Mouse (Mus musculus): ENCODE results near the gene Spata48. TPM values are rescaled to one million over a fixed set of nuclear protein-coding genes. Genes with fewer than 3 reads are reported as not detected.

Spata48 gene
- 1 to 10 TPM; 1.6 TPM for total RNA-seq (2021)

- intact Hi-C loops (cut with DNase I), result loop anchor here (5.0 to 10.0 kb wide), 2 partner anchors 325 to 523 kb away; no protein-coding TSS in a partner anchor
- peak; percentile 90 for DNase-seq
Measured at GRCm38 (mm10) chr11:11461635-11462560, at the start of gene Spata48, which contains the start of gene Zpbp. Gene Spata48 (plus strand): TSS chr11:11462094. Gene Zpbp (minus strand): TSS chr11:11462408.

- intact Hi-C loops (cut with DNase I), result no loop called here
- DNase-seq, result no peak
Measured at GRCm38 (mm10) chr11:11414188-11414587, 47.7 kb upstream of the Spata48 start.

DNA sequence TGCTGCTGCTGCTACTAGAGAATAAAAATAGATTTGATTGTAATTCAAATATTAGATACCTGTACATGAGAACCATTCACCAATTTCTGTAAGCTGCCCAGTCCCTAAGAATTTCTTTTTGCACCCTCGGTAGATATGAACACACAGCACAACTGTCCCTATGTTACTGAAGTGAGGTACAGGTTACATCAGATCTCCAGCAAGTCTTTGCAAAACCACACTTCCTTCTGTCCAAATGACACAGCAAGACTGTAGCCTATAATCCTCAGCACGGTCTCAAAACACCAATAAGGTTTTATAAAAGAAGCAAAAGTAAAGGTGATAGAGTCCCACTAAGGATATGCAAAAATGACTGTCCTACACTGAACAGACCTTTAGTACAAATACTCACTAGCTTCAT is 44.5 kb upstream of the Spata48 start:
- no peak for DNase-seq

DNA sequence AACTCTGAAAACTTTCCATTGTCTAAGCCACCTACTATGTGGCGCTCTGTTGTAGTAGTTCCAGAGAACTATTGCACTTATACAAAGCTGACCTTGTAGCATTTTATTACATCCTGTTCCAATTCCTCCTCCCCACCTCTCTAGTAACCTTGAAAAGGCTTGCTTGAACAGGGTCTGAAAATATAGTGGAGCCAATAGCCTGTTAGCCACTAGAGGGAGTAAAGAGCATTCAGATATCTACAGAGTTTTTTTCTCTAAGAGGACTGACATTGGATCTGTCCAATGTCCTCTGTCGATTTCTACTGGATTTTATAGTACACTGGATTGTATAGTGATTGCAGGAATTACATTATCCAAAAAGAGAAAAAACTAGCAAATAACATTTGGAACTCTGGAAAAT is 6.9 kb upstream of the Spata48 start:
- DNase-seq, result no peak
- intact Hi-C loops (cut with DNase I), result no loop called here

More for the DNA sequence above, 44.5 kb upstream of the Spata48 start:
- intact Hi-C loops (cut with DNase I), result no loop called here

DNA sequence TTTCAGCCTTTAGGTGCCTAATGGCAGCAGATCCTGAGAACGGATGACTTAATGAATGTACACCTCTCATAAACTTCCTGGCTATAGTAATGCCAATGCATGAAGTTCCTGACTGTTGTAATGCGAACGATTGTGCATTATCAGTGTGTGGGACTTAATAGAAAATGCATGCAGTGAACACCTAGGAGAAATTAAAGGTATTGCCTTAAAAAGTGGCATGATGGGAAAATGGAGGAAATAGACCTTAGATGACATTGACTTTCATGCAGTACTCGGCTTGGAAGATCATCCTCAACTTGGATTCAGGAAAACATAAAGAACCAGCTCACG is 632 bp downstream of the Spata48 start:
- DNase-seq, result no peak
- intact Hi-C loops (cut with DNase I), result loop anchor here (5.0 to 10.0 kb wide), 2 partner anchors 325 to 522 kb away; no protein-coding TSS in a partner anchor

- no peak for DNase-seq
- intact Hi-C loops (cut with DNase I), result loop anchor here (10.0 kb wide), 1 partner anchor 516 kb away; no protein-coding TSS in a partner anchor
Measured at GRCm38 (mm10) chr11:11468924-11469323, 7.0 kb downstream of the Spata48 start.

- DNase-seq, result no peak
- intact Hi-C loops (cut with DNase I), result no loop called here
Measured at GRCm38 (mm10) chr11:11484378-11484777, 22.5 kb downstream of the Spata48 start.

DNA sequence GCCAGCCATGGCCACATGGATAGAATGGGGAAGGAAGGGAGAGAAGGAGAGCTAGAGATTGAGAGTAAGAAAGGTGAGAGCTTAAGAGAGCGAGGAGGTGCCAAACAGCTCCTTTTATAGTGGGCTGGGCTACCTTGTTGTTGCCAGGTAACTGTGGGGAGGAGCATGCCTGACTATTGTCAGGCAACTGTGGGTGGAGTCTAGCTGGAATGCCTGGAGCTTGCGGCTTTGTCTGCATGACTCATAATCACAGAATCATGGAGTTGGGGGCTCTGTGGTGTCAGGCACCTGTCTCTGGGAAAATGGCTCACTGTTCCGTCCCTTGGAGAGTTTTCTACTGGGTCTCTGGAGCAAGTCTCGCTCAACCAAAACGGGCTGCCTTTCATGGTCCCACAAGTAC is 30.1 kb downstream of the Spata48 start:
- intact Hi-C loops (cut with DNase I), result no loop called here
- no peak for DNase-seq

- intact Hi-C loops (cut with DNase I), result no loop called here
- DNase-seq, result no peak
Measured at GRCm38 (mm10) chr11:11495697-11496096, 33.8 kb downstream of the Spata48 start.

DNA sequence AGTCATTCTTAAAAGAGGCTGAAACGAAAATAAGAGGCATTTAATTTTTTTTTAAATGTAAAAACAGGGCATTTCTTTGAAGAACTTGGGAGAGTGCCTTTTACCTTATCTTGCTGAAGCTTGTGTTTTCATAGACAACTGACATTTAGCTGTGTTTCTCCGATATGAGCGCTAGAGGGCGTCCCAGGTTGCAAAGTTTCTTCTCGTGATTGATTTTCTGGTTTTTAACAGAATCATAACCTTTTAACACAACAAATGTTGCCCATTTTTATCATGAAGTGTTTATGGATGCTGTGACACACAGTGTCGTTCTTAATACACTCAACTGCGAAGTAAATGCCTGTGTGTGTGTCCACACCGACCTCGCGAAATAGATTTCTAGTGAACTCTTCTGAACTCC is 38.0 kb downstream of the Spata48 start:
- peak; percentile 6 for DNase-seq
- intact Hi-C loops (cut with DNase I), result loop anchor here (5.0 kb wide), 1 partner anchor 287 kb away; no protein-coding TSS in a partner anchor

GRCm38 (mm10) chr11:11506187-11506586 is 44.3 kb downstream of the Spata48 start:
- no peak for DNase-seq
- intact Hi-C loops (cut with DNase I), result no loop called here

- no peak for DNase-seq
- intact Hi-C loops (cut with DNase I), result no loop called here
Measured at GRCm38 (mm10) chr11:11509413-11509812, 47.5 kb downstream of the Spata48 start.

DNA sequence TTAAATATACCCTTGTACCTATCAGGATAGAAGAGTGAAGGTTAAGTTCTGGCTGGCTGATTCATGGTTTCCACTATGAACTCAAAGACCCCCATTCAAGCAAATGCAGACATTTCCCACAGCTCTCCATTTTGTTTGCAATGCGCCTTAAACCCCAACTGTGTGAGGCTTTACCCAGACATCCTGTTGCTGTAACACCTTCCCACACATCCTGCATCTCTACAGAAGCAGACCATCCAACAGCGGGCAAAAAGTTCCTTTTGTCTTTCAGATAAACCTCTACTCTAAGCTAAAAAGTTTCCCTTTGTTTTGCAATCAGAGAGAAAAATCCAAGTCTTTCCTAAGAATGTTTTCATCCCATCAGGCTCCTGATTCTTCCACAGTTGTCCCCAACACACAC is 50.2 kb downstream of the Spata48 start:
- DNase-seq, result no peak
- intact Hi-C loops (cut with DNase I), result no loop called here

- DNase-seq, result no peak
- intact Hi-C loops (cut with DNase I), result no loop called here
Measured at GRCm38 (mm10) chr11:11513008-11513799, 51.3 kb downstream of the Spata48 start.

GRCm38 (mm10) chr11:11514920-11515319 is 53.0 kb downstream of the Spata48 start:
- no peak for DNase-seq
- intact Hi-C loops (cut with DNase I), result no loop called here

- intact Hi-C loops (cut with DNase I), result no loop called here
- no peak for DNase-seq
Measured at GRCm38 (mm10) chr11:11517781-11518435, 56.0 kb downstream of the Spata48 start.

GRCm38 (mm10) chr11:11519255-11520243 is 57.7 kb downstream of the Spata48 start:
- DNase-seq, result no peak
- intact Hi-C loops (cut with DNase I), result no loop called here

DNA sequence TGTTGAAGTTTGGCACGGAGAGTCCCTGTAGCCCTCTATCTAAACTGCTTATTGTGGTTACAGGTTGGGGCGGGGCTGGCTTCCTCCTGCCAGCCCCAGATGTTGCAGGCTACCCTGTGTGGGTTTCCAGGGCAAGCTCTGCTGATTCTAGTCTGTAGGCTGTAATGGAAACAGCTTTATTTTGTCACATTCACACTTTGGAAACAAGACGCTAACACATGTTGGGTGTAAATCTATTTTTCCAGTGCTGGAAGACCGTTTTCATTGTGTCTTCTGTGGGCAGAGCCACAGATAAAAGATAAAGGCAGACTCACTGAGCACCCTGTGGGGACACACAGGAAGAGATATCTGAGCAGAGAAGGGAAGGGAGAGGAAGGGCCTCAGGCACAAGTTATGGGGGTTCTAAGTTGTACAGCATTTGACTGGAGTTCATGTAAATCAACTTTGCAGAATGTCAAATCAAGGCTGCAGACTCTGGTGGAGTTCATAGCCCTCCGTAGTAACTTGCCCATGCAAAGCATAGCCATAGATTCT is 60.1 kb downstream of the Spata48 start:
- no peak for DNase-seq
- intact Hi-C loops (cut with DNase I), result no loop called here

- no peak for DNase-seq
- intact Hi-C loops (cut with DNase I), result no loop called here
Measured at GRCm38 (mm10) chr11:11528760-11529159, 66.9 kb downstream of the Spata48 start.

Data from left cerebral cortex, postnatal 4 days (tissue).